In the genomic region with DNA sequence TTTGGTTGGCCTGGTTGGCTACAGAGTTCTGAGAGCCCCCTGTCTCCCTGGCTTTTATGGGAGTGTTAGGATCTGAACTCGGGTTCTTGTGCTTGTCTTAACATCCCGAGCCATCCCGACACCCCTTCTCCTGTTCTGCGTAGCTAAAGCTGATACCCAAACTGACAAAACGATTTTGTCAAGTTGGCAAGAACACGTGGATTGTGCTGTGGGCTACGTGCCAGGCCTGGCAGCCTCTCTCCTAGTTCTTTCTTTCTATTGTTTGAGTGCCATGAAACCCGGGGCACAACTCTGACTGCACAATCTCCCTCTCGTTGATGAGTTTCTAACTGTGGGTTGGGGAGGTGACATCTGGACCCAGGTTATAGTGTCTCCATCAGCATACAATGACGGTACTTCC, we compare ENCODE assay signal across 25 mouse cellular contexts. TPM values are rescaled to one million over a fixed set of nuclear protein-coding genes. Genes with fewer than 3 reads are reported as not detected.
A peak's percentile ranks its signal among the peaks of the same experiment; 100 is the strongest.
DNase-seq lines count a peak whose midpoint lies in the region; ATAC-seq and TF ChIP-seq lines count a peak whose summit lies in the region.
"Had no signal": no experiment of that assay in that cellular context is flagged by ENCODE, and none has a peak within 500 bp of the region (broad histone marks: within the 10 kb centered on the region; RNA-seq: fewer than 3 reads in every experiment).

No protein-coding gene starts in this region.

- H3K36me3 ChIP-seq in hindbrain, embryonic 14.5 days (replicated peaks; ENCODE audit: control insufficient read depth, insufficient read depth): no peaks in the 10 kb centered on the region
- H3K36me3 ChIP-seq in hindbrain, embryonic 13.5 days: no peaks in the 10 kb centered on the region
- H3K36me3 ChIP-seq: limb, embryonic 15.5 days; liver, embryonic 15.5 days; midbrain, embryonic 10.5 days; neural tube, embryonic 13.5 days had no signal

- H3K4me1 ChIP-seq in hindbrain, embryonic 14.5 days (replicated peaks; ENCODE audit: control insufficient read depth, insufficient read depth, low read length): no peaks in the 10 kb centered on the region
- H3K4me1 ChIP-seq in hindbrain, embryonic 13.5 days (replicated peaks): no peaks in the 10 kb centered on the region
- H3K4me1 ChIP-seq: limb, embryonic 15.5 days; liver, embryonic 15.5 days; neural tube, embryonic 13.5 days had no signal

- H3K4me2 ChIP-seq in hindbrain, embryonic 14.5 days (replicated peaks): no peak overlapping the region
- no peak overlapping the region for H3K4me2 ChIP-seq in hindbrain, embryonic 13.5 days
- H3K4me2 ChIP-seq: limb, embryonic 15.5 days; liver, embryonic 15.5 days; neural tube, embryonic 13.5 days had no signal

- no peak for TF ChIP-seq POLR2A in brain, embryonic 14.5 days (IDR thresholded peaks at IDR 0.05; ENCODE audit: borderline replicate concordance, extremely low read depth, insufficient read depth, insufficient read length, poor library complexity, severe bottlenecking)

- H3K9ac ChIP-seq in hindbrain, embryonic 14.5 days: no peak overlapping the region
- no peak overlapping the region for H3K9ac ChIP-seq in hindbrain, embryonic 13.5 days
- H3K9ac ChIP-seq: limb, embryonic 15.5 days; liver, embryonic 15.5 days; neural tube, embryonic 13.5 days had no signal

- peak; percentile 49 for DNase-seq in hindbrain, embryonic 14.5 days (ENCODE audit: low spot score)
- DNase-seq in retina, postnatal 1 day: peak; percentile 91
- no peak for DNase-seq in retina, embryonic 14.5 days (ENCODE audit: low spot score)
- peak; percentile 79 for DNase-seq in brain, embryonic 14.5 days (ENCODE audit: low read depth)
- peak; percentile 71 to 79 for DNase-seq in layer of hippocampus, postnatal 10 days (ENCODE audit: low spot score in 2 of 2)
- DNase-seq in frontal cortex, adult 2 months (ENCODE audit: extremely low spot score in 1 of 2, low spot score in 1 of 2): no peak
- DNase-seq: adrenal gland, adult 8-10 months; cerebellum, adult 11-12 months; heart, postnatal 36 days; kidney, adult 11 months; thymus, postnatal 36 days had no signal

- no peak overlapping the region for H3K4me3 ChIP-seq in hindbrain, embryonic 14.5 days (replicated peaks; ENCODE audit: low read length)
- H3K4me3 ChIP-seq in hindbrain, embryonic 13.5 days: no peak overlapping the region
- H3K4me3 ChIP-seq: erythroblast, embryonic 14.5 days; limb, embryonic 15.5 days; liver, embryonic 15.5 days; midbrain, embryonic 10.5 days; neural tube, embryonic 13.5 days had no signal

- 61% methylated on average over 10 of the region's 10 CpGs for WGBS in hindbrain, embryonic 14.5 days
- 67% methylated on average over 10 of the region's 10 CpGs for WGBS in hindbrain, embryonic 13.5 days

- ATAC-seq in hindbrain, embryonic 14.5 days (ENCODE audit: low FRiP score): no peak
- ATAC-seq in hindbrain, embryonic 13.5 days (ENCODE audit: low FRiP score): no peak

- TF ChIP-seq CTCF in brain, embryonic 14.5 days (IDR thresholded peaks at IDR 0.05; ENCODE audit: borderline replicate concordance, extremely low read depth, insufficient read depth, insufficient read length): no peak

- H3K9me3 ChIP-seq in hindbrain, embryonic 14.5 days (ENCODE audit: control insufficient read depth, low read length): no peaks in the 10 kb centered on the region
- no peaks in the 10 kb centered on the region for H3K9me3 ChIP-seq in hindbrain, embryonic 13.5 days
- H3K9me3 ChIP-seq: limb, embryonic 15.5 days; liver, embryonic 15.5 days; midbrain, embryonic 10.5 days; neural tube, embryonic 13.5 days had no signal

- no peak overlapping the region for H3K27ac ChIP-seq in hindbrain, embryonic 14.5 days
- no peak overlapping the region for H3K27ac ChIP-seq in hindbrain, embryonic 13.5 days
- H3K27ac ChIP-seq: kidney, postnatal 0 days; limb, embryonic 15.5 days; liver, embryonic 15.5 days; macrophage; midbrain, embryonic 10.5 days; neural tube, embryonic 13.5 days had no signal

- H3K27me3 ChIP-seq in hindbrain, embryonic 14.5 days (ENCODE audit: control insufficient read depth, insufficient read depth, low read length): no peaks in the 10 kb centered on the region
- H3K27me3 ChIP-seq in hindbrain, embryonic 13.5 days: peaks cover 15% of the 10 kb centered on the region; the same call in 1 of the 2 replicates
- H3K27me3 ChIP-seq: neural tube, embryonic 13.5 days had no signal

RNA-seq across cellular contexts. Expression of gene Dtx1, which starts 17.6 kb away (rescaled TPM):
- 53.9 and 64.1 TPM in 2 replicates for polyA plus RNA-seq in hindbrain, embryonic 14.5 days (2014; fragmentation: Nextera tagmentation; extraction: Ambion mirVana)
- 34.5 and 34.8 TPM in 2 replicates for polyA plus RNA-seq in hindbrain, embryonic 13.5 days (2015; fragmentation: Nextera tagmentation; extraction: Ambion mirVana)
- polyA plus RNA-seq in brain, embryonic 14.5 days (2012; rRNA removed): 119 and 150 TPM in 2 replicates
- total RNA-seq in layer of hippocampus, postnatal 10 days (2021): 10 to 100 TPM; 87.6 to 93.3 TPM
- 93.3 and 99.3 TPM in 2 replicates for polyA plus RNA-seq in frontal cortex, adult 2 months (2012; rRNA removed)
- total RNA-seq: common myeloid progenitor, adult 5-6 weeks; granulocyte monocyte progenitor cell, adult 5-6 weeks had no signal
- polyA plus RNA-seq: erythroblast, embryonic 14.5 days had no signal

RNA-seq across cellular contexts. Expression of gene Oas2, which starts 20.3 kb away (rescaled TPM):
- 0.16 and 0.32 TPM in 2 replicates for polyA plus RNA-seq in hindbrain, embryonic 14.5 days (2014; fragmentation: Nextera tagmentation; extraction: Ambion mirVana)
- 0.14 and 0.25 TPM in 2 replicates for polyA plus RNA-seq in hindbrain, embryonic 13.5 days (2015; fragmentation: Nextera tagmentation; extraction: Ambion mirVana)
- polyA plus RNA-seq in brain, embryonic 14.5 days (2012; rRNA removed): 0.41 and 0.49 TPM in 2 replicates
- under 1 TPM in 1 of 2 experiments, not detected in 1; 0.18 TPM for total RNA-seq in layer of hippocampus, postnatal 10 days (2021)
- polyA plus RNA-seq in frontal cortex, adult 2 months (2012; rRNA removed): 0.86 and 0.96 TPM in 2 replicates
- polyA plus RNA-seq: erythroblast, embryonic 14.5 days; midbrain, embryonic 10.5 days had no signal

RNA-seq across cellular contexts. Expression of gene Oas3, which starts 48.1 kb away (rescaled TPM):
- polyA plus RNA-seq in hindbrain, embryonic 14.5 days (2014; fragmentation: Nextera tagmentation; extraction: Ambion mirVana): 0.46 and 0.95 TPM in 2 replicates
- 0.65 and 0.69 TPM in 2 replicates for polyA plus RNA-seq in hindbrain, embryonic 13.5 days (2015; fragmentation: Nextera tagmentation; extraction: Ambion mirVana)
- 0.40 and 0.67 TPM in 2 replicates for polyA plus RNA-seq in brain, embryonic 14.5 days (2012; rRNA removed)
- total RNA-seq in layer of hippocampus, postnatal 10 days (2021): under 1 TPM; 0.33 to 0.37 TPM
- polyA plus RNA-seq in frontal cortex, adult 2 months (2012; rRNA removed): 0.08 and 0.10 TPM in 2 replicates
- total RNA-seq: gastrocnemius, adult 8-10 months; layer of hippocampus, postnatal 25 days; left cerebral cortex, postnatal 25 days had no signal
- polyA plus RNA-seq: embryonic facial prominence, embryonic 11.5 days had no signal

Comparison
In these comparisons a context has a peak if more than half of its experiments do, and no peak if none do; other contexts are left out.
1. DNase-seq: peak in hindbrain, embryonic 14.5 days (single experiment), retina, postnatal 1 day (single experiment), brain, embryonic 14.5 days (single experiment) and layer of hippocampus, postnatal 10 days (2 of 2); none in retina, embryonic 14.5 days (single experiment) and frontal cortex, adult 2 months (0 of 2).